Comparison of ENCODE assay signal across 8 mouse cellular contexts in genomic region chr3:100568443-100569390, GRCm38 (mm10).
A peak's percentile ranks its signal among the peaks of the same experiment; 100 is the strongest.
DNase-seq lines count a peak whose midpoint lies in the region; ATAC-seq lines count a peak whose summit lies in the region.
"Had no signal": no experiment of that assay in that cellular context is flagged by ENCODE, and none has a peak within 500 bp of the region (broad histone marks: within the 10 kb centered on the region; RNA-seq: fewer than 3 reads in every experiment).

No protein-coding gene starts in this region.

- no peak for DNase-seq in liver
- DNase-seq in NIH3T3 (ENCODE audit: low read depth) = peak; percentile 57
- peak; percentile 74 for DNase-seq in naive thymus-derived CD4-positive, alpha-beta T cell, adult 2 months (ENCODE audit: low read depth)
- DNase-seq in cerebellum, adult 9-11 months = no peak
- no peak for DNase-seq in urinary bladder, postnatal 4 days (ENCODE audit: low spot score in 2 of 2)

- no peaks in the 10 kb centered on the region for H3K9me3 ChIP-seq in liver, embryonic 12.5 days (replicated peaks)
- H3K9me3 ChIP-seq in forebrain, embryonic 16.5 days (ENCODE audit: control insufficient read depth, low read length) = no peaks in the 10 kb centered on the region
- H3K9me3 ChIP-seq: neural tube, embryonic 13.5 days had no signal

- H3K27ac ChIP-seq in liver, embryonic 12.5 days = no peak overlapping the region
- no peak overlapping the region for H3K27ac ChIP-seq in forebrain, embryonic 16.5 days (ENCODE audit: low read length)
- H3K27ac ChIP-seq: neural tube, embryonic 13.5 days had no signal

- no peaks in the 10 kb centered on the region for H3K27me3 ChIP-seq in liver, embryonic 12.5 days (replicated peaks)
- H3K27me3 ChIP-seq in forebrain, embryonic 16.5 days (replicated peaks; ENCODE audit: control insufficient read depth, insufficient read depth, low read length) = no peaks in the 10 kb centered on the region
- H3K27me3 ChIP-seq: neural tube, embryonic 13.5 days had no signal

- peaks cover 24% of the 10 kb centered on the region for H3K36me3 ChIP-seq in liver, embryonic 12.5 days
- H3K36me3 ChIP-seq in forebrain, embryonic 16.5 days (ENCODE audit: control insufficient read depth, insufficient read depth) = no peaks in the 10 kb centered on the region

- 0 out of 2 replicates have a peak, but pooled peaks have one; percentile 24 for ATAC-seq in liver, embryonic 12.5 days
- ATAC-seq in forebrain, embryonic 16.5 days = peak; percentile 47

- 74% methylated on average over 13 of the region's 13 CpGs for WGBS in liver, embryonic 12.5 days (ENCODE audit: insufficient replicate concordance)
- 87% methylated on average over 13 of the region's 13 CpGs for WGBS in forebrain, embryonic 16.5 days

- no peak overlapping the region for H3K4me2 ChIP-seq in liver, embryonic 12.5 days
- H3K4me2 ChIP-seq in forebrain, embryonic 16.5 days (ENCODE audit: low read length) = no peak overlapping the region
- H3K4me2 ChIP-seq: neural tube, embryonic 13.5 days had no signal

- no peak overlapping the region for H3K9ac ChIP-seq in liver, embryonic 12.5 days
- no peak overlapping the region for H3K9ac ChIP-seq in forebrain, embryonic 16.5 days (replicated peaks; ENCODE audit: low read depth, low read length)
- H3K9ac ChIP-seq: neural tube, embryonic 13.5 days had no signal

- H3K4me3 ChIP-seq in liver, embryonic 12.5 days = no peak overlapping the region
- H3K4me3 ChIP-seq in forebrain, embryonic 16.5 days (replicated peaks; ENCODE audit: low read length) = no peak overlapping the region
- H3K4me3 ChIP-seq: neural tube, embryonic 13.5 days had no signal

- H3K4me1 ChIP-seq in liver, embryonic 12.5 days = no peaks in the 10 kb centered on the region
- H3K4me1 ChIP-seq in forebrain, embryonic 16.5 days (replicated peaks; ENCODE audit: control insufficient read depth, insufficient read depth, low read length) = no peaks in the 10 kb centered on the region
- H3K4me1 ChIP-seq: neural tube, embryonic 13.5 days had no signal

Comparison
In these comparisons a context has a peak if more than half of its experiments do, and no peak if none do; other contexts are left out.
1. DNase-seq: peak in NIH3T3 (single experiment) and naive thymus-derived CD4-positive, alpha-beta T cell, adult 2 months (single experiment); none in liver (single experiment), cerebellum, adult 9-11 months (single experiment) and urinary bladder, postnatal 4 days (0 of 2).